21 mouse cellular contexts compared by ENCODE assay signal in the genomic region with DNA sequence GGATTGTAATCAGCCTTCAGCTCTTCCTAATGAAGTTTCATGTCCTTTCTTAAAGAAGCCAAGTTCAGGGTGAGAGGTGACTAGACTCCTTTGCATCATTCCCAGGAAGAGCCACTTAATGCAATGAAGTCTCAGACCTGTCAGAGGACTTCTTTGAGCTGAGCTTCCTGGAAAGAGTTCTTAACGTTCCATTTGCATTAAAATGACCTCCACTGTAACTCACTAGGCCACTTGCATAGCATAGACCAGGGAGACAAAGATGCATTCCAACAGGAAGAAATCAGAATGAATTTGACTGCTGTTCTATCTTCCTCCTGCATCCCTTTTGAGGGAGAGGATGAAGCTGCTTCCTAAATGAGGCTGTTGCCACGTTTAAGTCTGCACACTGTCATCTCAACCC.
DNase-seq lines count a peak whose midpoint lies in the region; ATAC-seq lines count a peak whose summit lies in the region.
"Had no signal": no experiment of that assay in that cellular context is flagged by ENCODE, and none has a peak within 500 bp of the region (broad histone marks: within the 10 kb centered on the region; RNA-seq: fewer than 3 reads in every experiment).

No protein-coding gene starts in this region.

- no peak for ATAC-seq in forebrain, embryonic 15.5 days (replicated peaks)
- ATAC-seq: CD4-positive, CD25-positive, alpha-beta regulatory T cell, adult 4 months; forebrain, embryonic 13.5 days; forebrain, embryonic 16.5 days had no signal

- H3K4me2 ChIP-seq in forebrain, embryonic 15.5 days (replicated peaks): no peak overlapping the region
- H3K4me2 ChIP-seq: embryonic facial prominence, embryonic 12.5 days; forebrain, embryonic 13.5 days had no signal

- H3K4me3 ChIP-seq in forebrain, embryonic 15.5 days: no peak overlapping the region
- H3K4me3 ChIP-seq: embryonic facial prominence, embryonic 10.5 days; embryonic facial prominence, embryonic 12.5 days; forebrain, embryonic 13.5 days had no signal

- no peaks in the 10 kb centered on the region for H3K27me3 ChIP-seq in forebrain, embryonic 15.5 days
- H3K27me3 ChIP-seq: CH12.LX; embryonic facial prominence, embryonic 12.5 days; forebrain, embryonic 13.5 days had no signal

- H3K4me1 ChIP-seq in forebrain, embryonic 15.5 days: no peaks in the 10 kb centered on the region
- H3K4me1 ChIP-seq: embryonic facial prominence, embryonic 10.5 days; embryonic facial prominence, embryonic 12.5 days; forebrain, embryonic 13.5 days had no signal

- H3K36me3 ChIP-seq in forebrain, embryonic 15.5 days: no peaks in the 10 kb centered on the region
- H3K36me3 ChIP-seq: embryonic facial prominence, embryonic 10.5 days; embryonic facial prominence, embryonic 12.5 days; G1E had no signal

- no peak overlapping the region for H3K9ac ChIP-seq in forebrain, embryonic 15.5 days (replicated peaks)
- H3K9ac ChIP-seq: embryonic facial prominence, embryonic 12.5 days; forebrain, embryonic 13.5 days had no signal

- H3K9me3 ChIP-seq in forebrain, embryonic 15.5 days: no peaks in the 10 kb centered on the region
- H3K9me3 ChIP-seq: embryonic facial prominence, embryonic 10.5 days; embryonic facial prominence, embryonic 12.5 days; forebrain, embryonic 13.5 days; G1E had no signal

- DNase-seq in ES-CJ7 (ENCODE audit: low read depth, low spot score) (peak; percentile 77), MN1 (ENCODE audit: low spot score) (peak; percentile 14), ZHBTc4 (ENCODE audit: low read depth, low spot score) (peak; percentile 71)
- DNase-seq in adrenal gland, adult 18-20 months (ENCODE audit: low spot score in 2 of 2): no peak
- DNase-seq: adrenal gland, adult 8-10 months; adrenal gland, postnatal 14 days; adrenal gland, postnatal 36 days; B cell, adult 2 months; cerebellum, adult 11-12 months; cerebellum, adult 2 months; cerebellum, adult 9-10 months; cerebellum, postnatal 10 days; cerebellum, postnatal 25 days had no signal

- 15% methylated on average over 2 of the region's 2 CpGs for WGBS in forebrain, embryonic 15.5 days

- H3K27ac ChIP-seq in forebrain, embryonic 15.5 days (replicated peaks): no peak overlapping the region
- H3K27ac ChIP-seq: embryonic facial prominence, embryonic 10.5 days; embryonic facial prominence, embryonic 12.5 days; forebrain, embryonic 13.5 days had no signal

Comparison
In these comparisons a context has a peak if more than half of its experiments do, and no peak if none do; other contexts are left out.
1. DNase-seq: peak in ES-CJ7 (single experiment), MN1 (single experiment) and ZHBTc4 (single experiment); none in adrenal gland, adult 18-20 months (0 of 2).